Mouse (Mus musculus): ENCODE results near the gene Dlgap3. TPM values are rescaled to one million over a fixed set of nuclear protein-coding genes. Genes with fewer than 3 reads are reported as not detected.
A peak's percentile ranks its signal among the peaks of the same experiment; 100 is the strongest.

The Dlgap3 gene
- polyA plus RNA-seq, 1 experiment from 2014 or later = 0.40 TPM

DNA sequence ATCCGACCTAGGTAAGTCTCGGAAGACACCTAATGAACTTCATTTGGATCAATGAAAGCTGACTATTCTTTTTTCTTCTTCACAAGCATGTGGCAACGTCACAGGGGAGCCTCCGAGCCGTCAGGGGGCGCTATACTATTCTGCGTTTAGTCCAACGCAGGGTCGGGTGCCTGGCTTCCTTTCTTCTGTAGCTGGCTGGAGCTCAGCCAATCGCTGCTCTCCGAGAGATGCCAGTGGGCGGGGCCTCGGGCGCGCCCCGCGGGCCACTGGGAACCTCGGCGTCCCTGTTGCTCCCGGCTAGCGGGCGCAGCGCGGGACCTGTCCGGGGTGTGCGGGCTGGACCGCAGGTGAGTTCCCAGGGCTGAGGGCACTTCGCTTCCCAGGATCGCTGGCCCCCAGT, 74.5 kb downstream of the Dlgap3 start, which contains the start of gene Smim12:
Gene Smim12, plus strand, starts transcription at position 233 of the 400 bp plus-strand sequence.
- Histone ChIP-seq H3K27me3 (peaks cover 4% of the 10 kb centered on the region; the same call in 1 of the 2 replicates), H3K4me1 (replicated peaks) (peaks cover 12% of the 10 kb centered on the region), H3K4me3 (peak within 1 kb of the TSS; percentile 81), H3K4me2 (peak within 1 kb of the TSS; percentile 88), H3K9ac (peak within 1 kb of the TSS; percentile 89), H3K9me3 (replicated peaks) (no peaks in the 10 kb centered on the region), H3K36me3 (peaks cover 9% of the 10 kb centered on the region; the same call in 1 of the 2 replicates), H3K27ac (peak within 1 kb of the TSS; percentile 51; the same call in 1 of the 2 replicates)
- under 1% methylated on average over 29 of the region's 29 CpGs for WGBS
- peak; percentile 97 for ATAC-seq (replicated peaks; ENCODE audit: insufficient number of reproducible peaks, insufficient read depth, low FRiP score, low read depth)

- H3K9ac ChIP-seq = peak overlapping the region; percentile 89
- no peaks in the 10 kb centered on the region for H3K9me3 ChIP-seq (replicated peaks)
- H3K4me1 ChIP-seq (replicated peaks) = peaks cover 12% of the 10 kb centered on the region
- H3K27ac ChIP-seq = peak overlapping the region; percentile 51; the same call in 1 of the 2 replicates
- peaks cover 3% of the 10 kb centered on the region; the same call in 1 of the 2 replicates for H3K27me3 ChIP-seq
- H3K4me3 ChIP-seq = peak overlapping the region; percentile 81
- WGBS = under 1% methylated on average over 26 of the region's 26 CpGs
- H3K4me2 ChIP-seq = peak overlapping the region; percentile 88
- H3K36me3 ChIP-seq = peaks cover 9% of the 10 kb centered on the region; the same call in 1 of the 2 replicates
- ATAC-seq (replicated peaks; ENCODE audit: insufficient number of reproducible peaks, insufficient read depth, low FRiP score, low read depth) = peak; percentile 63
These were observed 74.9 kb downstream of the Dlgap3 start for GRCm38 (mm10) chr4:127243953-127244352.

GRCm38 (mm10) chr4:127249701-127250349, 80.8 kb downstream of the Dlgap3 start:
- WGBS = 2% methylated on average over 5 of the region's 5 CpGs
- Histone ChIP-seq H3K4me3 (no peak overlapping the region), H3K9ac (no peak overlapping the region), H3K9me3 (replicated peaks) (no peaks in the 10 kb centered on the region), H3K27me3 (no peaks in the 10 kb centered on the region), H3K36me3 (peaks cover 9% of the 10 kb centered on the region; the same call in 1 of the 2 replicates), H3K4me2 (no peak overlapping the region), H3K27ac (no peak overlapping the region), H3K4me1 (replicated peaks) (peaks cover 23% of the 10 kb centered on the region)
- ATAC-seq (replicated peaks; ENCODE audit: insufficient number of reproducible peaks, insufficient read depth, low FRiP score, low read depth) = peak; percentile 56

GRCm38 (mm10) chr4:127251963-127252585, 83.1 kb downstream of the Dlgap3 start:
- peaks cover 21% of the 10 kb centered on the region for H3K4me1 ChIP-seq (replicated peaks)
- WGBS = 28% methylated on average over 22 of the region's 22 CpGs
- H3K4me2 ChIP-seq = peak overlapping the region; percentile 65

DNA sequence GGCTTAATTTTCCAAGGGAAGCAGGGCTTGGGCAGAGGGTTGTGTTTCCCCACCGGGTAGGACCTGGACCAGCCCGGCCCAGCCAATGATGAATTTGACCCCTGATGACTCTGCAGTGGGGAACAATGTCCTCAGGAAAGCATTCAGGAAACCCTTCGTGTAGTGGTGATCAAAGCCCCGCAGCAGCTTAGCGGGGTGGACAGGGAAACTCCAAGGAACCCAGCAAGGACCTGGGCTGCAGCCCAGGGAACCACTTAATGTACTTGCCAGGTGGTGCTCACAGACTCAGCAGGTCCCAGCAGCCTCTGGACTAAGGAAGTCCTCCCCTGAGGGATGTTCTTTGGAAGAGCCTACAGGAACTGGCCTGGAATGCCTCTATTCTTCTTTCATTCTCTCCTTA, 87.7 kb downstream of the Dlgap3 start:
- peaks cover 27% of the 10 kb centered on the region for H3K4me1 ChIP-seq (replicated peaks)
- no peaks in the 10 kb centered on the region for H3K9me3 ChIP-seq (replicated peaks)
- H3K27me3 ChIP-seq = no peaks in the 10 kb centered on the region
- no peak for ATAC-seq (replicated peaks; ENCODE audit: insufficient number of reproducible peaks, insufficient read depth, low FRiP score, low read depth)
- H3K4me2 ChIP-seq = no peak overlapping the region
- no peaks in the 10 kb centered on the region for H3K36me3 ChIP-seq
- H3K9ac ChIP-seq = no peak overlapping the region
- WGBS = 56% methylated on average over 5 of the region's 5 CpGs
- no peak overlapping the region for H3K4me3 ChIP-seq
- H3K27ac ChIP-seq = no peak overlapping the region

More at GRCm38 (mm10) chr4:127251963-127252585, 83.1 kb downstream of the Dlgap3 start:
- Histone ChIP-seq H3K9ac (peak overlapping the region; percentile 38), H3K27me3 (no peaks in the 10 kb centered on the region), H3K27ac (peak overlapping the region; percentile 78), H3K9me3 (replicated peaks) (no peaks in the 10 kb centered on the region), H3K36me3 (peaks cover 6% of the 10 kb centered on the region; the same call in 1 of the 2 replicates), H3K4me3 (peak overlapping the region; percentile 30)
- peak; percentile 76 for ATAC-seq (replicated peaks; ENCODE audit: insufficient number of reproducible peaks, insufficient read depth, low FRiP score, low read depth)

DNA sequence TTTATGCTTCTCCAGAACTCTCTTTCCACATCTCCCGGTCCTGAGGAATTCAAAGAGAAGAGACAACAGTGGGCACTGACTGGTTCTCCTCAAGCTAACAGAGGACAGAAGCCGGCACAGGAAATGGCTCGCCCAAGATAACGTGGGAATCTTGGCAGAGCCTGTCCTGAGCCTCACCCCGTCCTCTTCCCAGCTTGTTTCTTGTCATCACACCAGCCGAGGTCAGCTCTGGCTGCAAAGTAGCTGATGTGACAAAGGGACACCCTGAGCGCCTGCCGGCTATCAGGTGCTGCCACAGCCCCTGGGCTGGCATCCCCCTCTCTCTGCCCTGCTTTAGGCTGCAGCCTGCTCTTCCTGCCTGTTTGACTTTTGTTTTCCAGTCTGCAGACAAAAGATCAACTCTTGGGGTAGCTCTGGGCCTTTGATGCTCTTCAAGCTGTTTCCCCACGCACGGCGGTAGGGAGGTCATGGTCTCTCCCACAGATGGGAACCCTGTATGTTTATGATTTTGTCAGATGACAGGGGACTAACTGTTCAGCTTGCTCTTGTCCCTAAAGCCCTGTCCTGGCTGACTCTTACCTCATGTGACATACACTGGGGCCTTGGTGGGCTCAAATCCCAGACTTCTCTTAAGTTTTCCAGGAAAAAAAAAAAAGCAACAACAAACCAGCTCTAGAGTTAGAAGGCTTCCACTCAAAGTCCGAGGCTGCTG, 89.3 kb downstream of the Dlgap3 start:
- Histone ChIP-seq H3K27me3 (no peaks in the 10 kb centered on the region), H3K27ac (peak overlapping the region; percentile 54), H3K4me2 (peak overlapping the region; percentile 4), H3K9me3 (replicated peaks) (no peaks in the 10 kb centered on the region), H3K36me3 (no peaks in the 10 kb centered on the region), H3K4me3 (no peak overlapping the region), H3K9ac (no peak overlapping the region), H3K4me1 (replicated peaks) (peaks cover 22% of the 10 kb centered on the region)
- WGBS = 20% methylated on average over 12 of the region's 12 CpGs
- ATAC-seq (replicated peaks; ENCODE audit: insufficient number of reproducible peaks, insufficient read depth, low FRiP score, low read depth) = peak; percentile 72

GRCm38 (mm10) chr4:127261601-127262000, 92.6 kb downstream of the Dlgap3 start:
- Histone ChIP-seq H3K9me3 (replicated peaks) (no peaks in the 10 kb centered on the region), H3K9ac (no peak overlapping the region), H3K27ac (no peak overlapping the region), H3K36me3 (no peaks in the 10 kb centered on the region), H3K4me1 (replicated peaks) (peaks cover 24% of the 10 kb centered on the region), H3K27me3 (no peaks in the 10 kb centered on the region), H3K4me3 (no peak overlapping the region), H3K4me2 (no peak overlapping the region)
- no peak for ATAC-seq (replicated peaks; ENCODE audit: insufficient number of reproducible peaks, insufficient read depth, low FRiP score, low read depth)
- WGBS = 75% methylated on average over 14 of the region's 14 CpGs

- Histone ChIP-seq H3K27me3 (no peaks in the 10 kb centered on the region), H3K36me3 (no peaks in the 10 kb centered on the region), H3K27ac (peak overlapping the region; percentile 68), H3K4me3 (no peak overlapping the region), H3K9ac (no peak overlapping the region), H3K4me1 (replicated peaks) (peaks cover 10% of the 10 kb centered on the region), H3K4me2 (no peak overlapping the region), H3K9me3 (replicated peaks) (no peaks in the 10 kb centered on the region)
- WGBS = 50% methylated on average over 19 of the region's 19 CpGs
- ATAC-seq (replicated peaks; ENCODE audit: insufficient number of reproducible peaks, insufficient read depth, low FRiP score, low read depth) = peak; percentile 75
These were observed 94.6 kb downstream of the Dlgap3 start for GRCm38 (mm10) chr4:127263438-127264182.

DNA sequence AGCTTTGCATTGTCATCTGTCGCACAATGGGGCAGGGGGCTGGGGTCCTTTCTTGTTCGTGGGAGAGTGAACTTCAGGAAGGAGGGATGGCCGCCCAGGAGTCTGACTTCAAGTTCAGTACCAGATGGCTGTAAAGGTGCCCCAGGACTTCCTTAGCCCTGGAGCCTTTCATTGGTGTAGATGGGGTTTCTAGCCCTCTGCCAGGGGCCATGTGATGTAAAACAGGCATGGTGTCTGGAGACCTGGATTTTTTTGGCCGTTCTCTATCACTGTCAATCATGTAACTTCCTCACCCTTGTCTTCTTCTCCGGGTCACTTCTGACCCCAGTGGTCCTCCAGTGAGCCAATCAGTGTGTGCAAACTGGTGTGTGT, 95.2 kb downstream of the Dlgap3 start:
- H3K9ac ChIP-seq = no peak overlapping the region
- no peak overlapping the region for H3K4me2 ChIP-seq
- no peaks in the 10 kb centered on the region for H3K9me3 ChIP-seq (replicated peaks)
- 41% methylated on average over 5 of the region's 5 CpGs for WGBS
- peak; percentile 41; the same call in 1 of the 2 replicates for ATAC-seq (replicated peaks; ENCODE audit: insufficient number of reproducible peaks, insufficient read depth, low FRiP score, low read depth)
- H3K27me3 ChIP-seq = no peaks in the 10 kb centered on the region
- no peak overlapping the region for H3K4me3 ChIP-seq
- peak overlapping the region; percentile 68 for H3K27ac ChIP-seq
- H3K36me3 ChIP-seq = no peaks in the 10 kb centered on the region
- peaks cover 6% of the 10 kb centered on the region for H3K4me1 ChIP-seq (replicated peaks)

DNA sequence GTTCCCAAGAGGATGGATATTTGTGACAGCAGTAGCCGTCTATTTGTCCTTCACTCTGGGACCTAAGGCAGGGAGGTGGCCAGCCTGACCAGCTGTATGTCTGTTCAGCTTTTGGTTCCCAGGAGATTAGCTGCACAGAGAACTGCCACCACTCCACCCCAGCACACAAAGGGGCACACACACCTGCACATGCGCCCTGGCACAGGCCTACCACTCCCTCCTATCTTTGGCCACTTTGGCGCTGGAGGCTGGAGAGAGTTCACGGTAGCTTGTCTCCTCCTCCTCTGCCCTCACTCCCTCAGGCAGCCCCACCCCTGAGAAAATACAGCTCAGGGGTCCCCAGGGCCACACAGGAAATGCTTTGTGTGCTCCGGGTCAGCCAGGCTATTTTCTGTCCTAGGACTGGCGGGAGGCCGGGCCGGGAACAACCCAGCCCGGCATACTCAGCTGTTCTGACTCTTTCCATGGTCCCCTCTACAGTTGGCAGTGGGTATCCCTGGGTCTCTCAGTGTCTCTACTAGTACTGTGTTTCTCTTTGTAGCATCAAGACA, 109.5 kb downstream of the Dlgap3 start:
- H3K27ac ChIP-seq = peak overlapping the region; percentile 20; the same call in 1 of the 2 replicates
- peak; percentile 70 for ATAC-seq (replicated peaks; ENCODE audit: insufficient number of reproducible peaks, insufficient read depth, low FRiP score, low read depth)

More for the DNA sequence above, 109.5 kb downstream of the Dlgap3 start:
- Histone ChIP-seq H3K9ac (no peak overlapping the region), H3K27me3 (no peaks in the 10 kb centered on the region), H3K4me3 (no peak overlapping the region), H3K4me1 (replicated peaks) (no peaks in the 10 kb centered on the region; the same call in 1 of the 2 replicates), H3K4me2 (no peak overlapping the region), H3K36me3 (no peaks in the 10 kb centered on the region), H3K9me3 (replicated peaks) (no peaks in the 10 kb centered on the region)
- 37% methylated on average over 9 of the region's 9 CpGs for WGBS

All from heart, embryonic 15.5 days (tissue).